Mouse (Mus musculus): ENCODE data around the gene Hprt. TPM values are rescaled to one million over a fixed set of nuclear protein-coding genes. Genes with fewer than 3 reads are reported as not detected.

The Hprt gene
- 4.2 TPM in 1 of 2 replicates, not detected in the other for polyA plus RNA-seq (2012; ENCODE audit: insufficient read depth, low replicate concordance)

DNA sequence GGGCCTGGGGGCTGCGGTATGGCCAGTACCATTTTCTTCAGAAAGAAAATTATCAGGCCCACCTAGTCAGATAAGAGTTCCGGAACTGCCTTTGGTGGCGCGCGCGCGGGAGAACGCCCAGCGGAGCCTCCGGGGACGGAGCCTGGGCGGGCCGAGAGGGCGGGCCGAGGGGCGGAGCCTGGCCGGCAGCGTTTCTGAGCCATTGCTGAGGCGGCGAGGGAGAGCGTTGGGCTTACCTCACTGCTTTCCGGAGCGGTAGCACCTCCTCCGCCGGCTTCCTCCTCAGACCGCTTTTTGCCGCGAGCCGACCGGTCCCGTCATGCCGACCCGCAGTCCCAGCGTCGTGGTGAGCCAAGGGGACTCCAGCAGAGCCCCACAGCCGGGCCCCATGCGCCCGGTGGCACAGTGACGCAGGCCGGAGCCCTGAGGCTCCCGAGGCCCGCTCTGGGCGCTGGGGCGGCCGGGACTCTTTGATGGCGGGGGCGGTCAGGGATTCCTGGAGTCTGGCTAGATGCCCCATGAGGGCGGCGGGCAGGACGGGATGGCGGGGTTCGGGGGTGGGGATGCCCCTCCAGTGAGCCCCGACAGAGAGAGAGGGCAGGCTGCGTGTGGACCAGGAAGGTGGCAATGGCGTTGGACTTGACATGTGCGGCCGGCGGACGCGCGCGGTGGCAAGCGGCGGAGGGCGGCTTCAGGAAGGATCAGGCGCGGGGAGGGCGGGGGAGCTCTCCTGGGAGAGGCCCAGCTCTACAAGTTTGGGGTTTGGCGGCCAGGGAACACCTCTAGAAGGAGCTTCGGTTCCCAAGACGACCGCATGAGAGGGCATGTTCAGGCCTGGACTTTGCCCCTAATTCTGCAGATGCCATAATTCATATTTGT, at the start of gene Hprt:
Gene Hprt (plus strand): TSS at position 233 of the 879 bp plus-strand sequence.
- H3K27me3 ChIP-seq (replicated peaks) = no peaks in the 10 kb centered on the region
- TF ChIP-seq GATA1 (IDR thresholded peaks at IDR 0.05; ENCODE audit: borderline replicate concordance, low read length) (no peak), FLI1 (IDR thresholded peaks at IDR 0.05; ENCODE audit: low read length) (no peak)

DNA sequence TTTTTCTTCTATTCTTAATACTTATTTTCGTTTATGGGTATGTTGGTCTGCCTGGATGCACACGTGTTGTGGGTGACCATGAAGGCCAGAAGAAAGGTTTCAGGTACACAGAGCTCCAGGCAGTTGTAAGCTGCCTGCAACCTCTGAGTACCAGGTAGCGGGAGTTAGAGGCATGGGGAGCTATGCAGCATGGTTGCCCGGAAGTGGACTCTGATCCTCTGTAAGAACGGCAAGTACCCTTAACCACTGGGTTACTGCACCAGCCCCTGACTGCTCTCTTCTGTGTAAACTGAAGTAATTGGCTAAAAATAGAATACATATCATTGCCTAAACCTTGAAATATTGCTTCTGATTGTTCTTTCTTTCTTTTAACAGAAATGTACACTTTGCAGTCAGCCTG, 42.4 kb upstream of the Hprt start:
- no peak for TF ChIP-seq FLI1 (IDR thresholded peaks at IDR 0.05; ENCODE audit: low read length)
- TF ChIP-seq GATA1 (IDR thresholded peaks at IDR 0.05; ENCODE audit: borderline replicate concordance, low read length) = no peak

More for the DNA sequence above, at the start of gene Hprt:
- Histone ChIP-seq H3K4me1 (peaks cover 14% of the 10 kb centered on the region; the same call in 1 of the 2 replicates), H3K4me3 (replicated peaks) (peak within 1 kb of the TSS; percentile 95), H3K36me3 (replicated peaks; ENCODE audit: low read length) (peaks cover 4% of the 10 kb centered on the region), H3K9me3 (peaks cover 4% of the 10 kb centered on the region; the same call in 1 of the 2 replicates)

DNA sequence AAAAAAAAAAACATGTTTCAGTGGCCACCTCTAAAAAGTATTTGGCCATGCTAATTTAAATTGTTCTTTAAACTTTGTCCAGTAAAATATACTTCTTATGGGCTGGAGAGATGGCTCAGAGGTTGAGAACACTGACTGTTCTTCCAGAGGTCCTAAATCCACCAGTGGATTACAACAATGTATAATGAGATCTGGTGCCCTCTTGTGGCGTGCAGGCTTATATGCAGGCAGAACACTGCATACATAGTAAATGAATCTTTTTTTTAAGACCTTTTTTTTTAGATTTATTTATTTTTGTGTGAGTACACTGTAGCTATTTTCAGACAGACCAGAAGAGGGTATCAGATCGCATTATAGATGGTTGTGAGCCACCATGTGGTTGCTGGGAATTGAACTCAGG, 38.2 kb upstream of the Hprt start:
- H3K4me3 ChIP-seq (replicated peaks) = no peak overlapping the region
- no peaks in the 10 kb centered on the region for H3K27me3 ChIP-seq (replicated peaks)
- H3K36me3 ChIP-seq (replicated peaks; ENCODE audit: low read length) = peaks cover 81% of the 10 kb centered on the region
- no peaks in the 10 kb centered on the region for H3K9me3 ChIP-seq
- TF ChIP-seq GATA1 (IDR thresholded peaks at IDR 0.05; ENCODE audit: borderline replicate concordance, low read length) = no peak
- H3K4me1 ChIP-seq = no peaks in the 10 kb centered on the region

More for the DNA sequence above, 42.4 kb upstream of the Hprt start:
- no peaks in the 10 kb centered on the region for H3K27me3 ChIP-seq (replicated peaks)
- peaks cover 69% of the 10 kb centered on the region for H3K36me3 ChIP-seq (replicated peaks; ENCODE audit: low read length)
- H3K4me3 ChIP-seq (replicated peaks) = no peak overlapping the region
- no peaks in the 10 kb centered on the region for H3K4me1 ChIP-seq
- no peaks in the 10 kb centered on the region for H3K9me3 ChIP-seq

DNA sequence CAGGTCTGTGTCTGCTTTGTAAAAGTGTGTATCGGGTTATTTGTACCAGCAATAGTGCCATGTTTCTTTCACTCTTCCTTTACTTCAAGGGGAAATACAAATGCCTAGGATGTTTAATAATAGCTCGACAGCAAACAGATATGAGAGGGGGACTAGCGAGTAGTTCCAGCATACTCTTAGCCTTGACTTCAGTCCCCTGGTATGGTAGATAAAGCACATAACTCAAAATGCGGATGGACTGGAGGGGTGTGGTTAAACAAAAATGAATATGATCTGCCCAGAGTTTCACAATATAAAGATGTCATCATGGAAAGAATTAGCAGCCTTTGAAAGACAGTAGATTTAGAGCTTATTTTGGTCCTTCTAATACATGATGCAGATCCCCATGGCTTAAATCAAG, 31.0 kb upstream of the Hprt start:
- Histone ChIP-seq H3K27me3 (replicated peaks) (peaks cover under 1% of the 10 kb centered on the region), H3K4me1 (no peaks in the 10 kb centered on the region), H3K4me3 (replicated peaks) (no peak overlapping the region), H3K36me3 (replicated peaks; ENCODE audit: low read length) (peaks cover 36% of the 10 kb centered on the region), H3K9me3 (no peaks in the 10 kb centered on the region)
- TF ChIP-seq FLI1 (IDR thresholded peaks at IDR 0.05; ENCODE audit: low read length) (no peak), GATA1 (IDR thresholded peaks at IDR 0.05; ENCODE audit: borderline replicate concordance, low read length) (no peak)

DNA sequence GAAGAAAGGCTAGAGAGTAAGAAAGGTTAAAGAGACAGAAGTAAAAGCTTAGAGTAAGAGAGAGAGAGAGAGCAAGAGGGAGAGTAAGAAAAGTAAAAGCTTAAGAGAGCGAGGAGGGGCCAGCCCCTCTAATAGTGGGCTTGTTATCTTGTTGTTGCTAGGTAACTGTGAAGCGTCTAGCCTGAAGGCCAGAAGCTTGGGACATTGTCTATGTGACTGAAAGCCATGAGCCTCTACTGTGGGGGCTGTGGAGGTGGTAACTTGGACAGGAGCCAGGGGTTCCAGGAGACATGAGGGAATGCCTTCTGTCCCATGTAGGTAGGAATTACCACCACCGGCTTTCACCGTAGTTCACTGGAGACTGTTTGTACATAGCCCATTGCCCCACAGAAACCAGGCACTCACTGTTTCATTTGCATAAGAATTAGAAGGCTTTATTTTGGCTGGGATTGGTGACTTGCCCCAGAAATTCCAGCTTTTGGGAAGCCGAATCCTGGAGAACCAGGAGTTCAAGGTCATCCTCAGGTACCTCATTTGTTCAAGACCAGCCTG, 26.3 kb upstream of the Hprt start:
- TF ChIP-seq GATA1 (IDR thresholded peaks at IDR 0.05; ENCODE audit: borderline replicate concordance, low read length) (no peak), FLI1 (IDR thresholded peaks at IDR 0.05; ENCODE audit: low read length) (no peak)
- Histone ChIP-seq H3K4me3 (replicated peaks) (no peak overlapping the region), H3K27me3 (replicated peaks) (peaks cover 6% of the 10 kb centered on the region), H3K4me1 (no peaks in the 10 kb centered on the region; the same call in 1 of the 2 replicates), H3K36me3 (replicated peaks; ENCODE audit: low read length) (no peaks in the 10 kb centered on the region), H3K9me3 (no peaks in the 10 kb centered on the region)

DNA sequence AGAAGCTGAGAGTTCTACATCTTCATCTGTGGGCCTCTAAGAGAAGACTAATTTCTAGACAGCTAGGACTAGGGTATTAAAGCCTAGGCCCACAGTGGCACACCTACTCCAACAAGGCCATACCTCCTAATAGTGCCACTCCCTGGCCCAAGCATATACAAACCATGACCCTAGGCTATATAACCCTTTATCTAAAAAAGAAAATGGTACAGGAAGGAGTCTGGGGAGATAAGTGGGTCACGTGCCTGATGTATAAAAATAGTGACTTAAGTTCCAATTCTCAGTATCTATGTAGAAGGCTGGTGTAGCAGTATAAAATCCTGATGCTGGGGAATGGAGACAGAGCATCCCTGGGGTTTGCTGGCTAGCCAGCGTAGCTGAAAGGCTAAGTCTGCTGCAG, 22.8 kb upstream of the Hprt start:
- no peaks in the 10 kb centered on the region; the same call in 1 of the 2 replicates for H3K4me1 ChIP-seq
- H3K36me3 ChIP-seq (replicated peaks; ENCODE audit: low read length) = no peaks in the 10 kb centered on the region
- TF ChIP-seq FLI1 (IDR thresholded peaks at IDR 0.05; ENCODE audit: low read length) = no peak
- no peaks in the 10 kb centered on the region for H3K9me3 ChIP-seq
- H3K27me3 ChIP-seq (replicated peaks) = peaks cover 6% of the 10 kb centered on the region
- no peak overlapping the region for H3K4me3 ChIP-seq (replicated peaks)

DNA sequence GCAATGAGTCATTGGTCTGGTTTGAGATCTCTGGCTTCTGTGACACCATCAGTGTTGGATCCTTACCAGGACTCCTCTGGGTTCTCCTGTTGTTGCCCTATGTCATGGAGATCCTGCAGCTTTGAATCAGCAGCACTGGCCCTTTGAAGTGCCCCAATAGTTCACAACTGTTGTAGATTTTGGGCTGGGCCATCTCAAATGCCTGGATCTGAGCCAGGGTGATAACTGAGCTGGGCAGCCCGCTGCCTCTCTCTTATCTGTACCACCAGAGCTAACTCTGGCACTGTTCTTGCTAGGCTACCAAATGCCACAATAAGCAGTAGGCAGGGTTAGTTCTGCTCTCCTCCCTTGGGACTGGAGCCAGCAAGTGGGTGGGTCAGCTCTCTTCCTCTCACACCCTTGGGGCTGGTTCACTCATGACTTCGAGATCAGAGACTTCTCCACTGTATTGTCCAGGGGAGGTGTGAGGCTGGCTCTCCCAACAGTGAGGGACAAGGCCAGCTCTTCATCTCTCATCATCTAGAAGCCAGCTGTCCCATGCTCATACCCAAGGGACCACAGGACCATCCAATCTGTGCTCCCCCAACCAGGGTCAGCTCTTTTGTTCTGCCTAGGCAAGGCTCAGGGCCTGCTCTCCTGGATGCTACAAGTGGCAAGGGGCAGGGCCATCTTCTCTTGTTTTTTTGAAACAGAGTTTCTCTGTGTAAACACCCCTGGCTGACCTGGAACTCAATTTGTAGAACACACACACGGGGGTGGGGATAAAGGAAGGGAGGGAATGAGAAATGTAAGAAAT, 16.5 kb upstream of the Hprt start:
- Histone ChIP-seq H3K27me3 (replicated peaks) (peaks cover 6% of the 10 kb centered on the region), H3K36me3 (replicated peaks; ENCODE audit: low read length) (no peaks in the 10 kb centered on the region), H3K4me3 (replicated peaks) (peak overlapping the region; percentile 33), H3K9me3 (no peaks in the 10 kb centered on the region), H3K4me1 (peaks cover 15% of the 10 kb centered on the region)
- no peak for TF ChIP-seq GATA1 (IDR thresholded peaks at IDR 0.05; ENCODE audit: borderline replicate concordance, low read length)

DNA sequence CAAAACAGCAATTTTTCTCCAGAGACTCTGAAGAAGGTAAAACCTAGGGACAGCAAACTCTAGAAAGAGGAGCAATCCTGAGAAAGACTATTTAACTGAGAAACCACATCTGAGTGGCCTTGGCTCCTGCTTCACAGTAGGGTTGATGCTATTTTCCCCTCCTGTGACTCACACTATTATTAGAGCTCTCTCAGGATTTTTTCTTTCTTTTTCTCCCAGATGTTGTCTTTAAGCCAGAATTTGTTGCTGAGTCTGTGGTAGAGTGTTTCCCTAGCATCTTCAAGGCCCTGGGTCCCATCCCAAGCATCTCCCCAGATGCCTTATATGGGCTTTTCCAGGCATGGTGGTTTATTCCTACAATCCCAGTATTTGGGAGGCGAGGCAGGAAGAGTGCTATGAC, 15.8 kb upstream of the Hprt start:
- TF ChIP-seq FLI1 (IDR thresholded peaks at IDR 0.05; ENCODE audit: low read length) = no peak
- H3K4me3 ChIP-seq (replicated peaks) = no peak overlapping the region

DNA sequence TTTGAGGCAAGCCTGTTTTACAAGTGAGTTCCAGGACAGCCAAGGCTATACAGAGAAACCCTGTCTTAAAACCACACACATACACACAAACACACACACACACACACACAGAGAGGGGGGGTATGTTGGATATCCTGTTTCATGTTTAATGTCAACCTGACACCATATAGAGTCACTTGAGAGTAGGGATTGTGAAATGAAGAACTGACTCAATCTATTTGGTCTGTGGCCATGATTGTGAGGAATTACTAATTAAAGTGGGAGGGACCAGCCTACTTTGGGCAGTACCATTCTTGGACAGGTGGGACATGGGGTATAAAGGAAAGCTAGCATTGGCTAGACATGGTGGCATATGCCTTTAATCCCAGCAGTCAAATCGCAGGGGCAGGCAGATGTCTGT, 15.3 kb upstream of the Hprt start:
- H3K36me3 ChIP-seq (replicated peaks; ENCODE audit: low read length) = no peaks in the 10 kb centered on the region
- no peaks in the 10 kb centered on the region for H3K9me3 ChIP-seq
- TF ChIP-seq GATA1 (IDR thresholded peaks at IDR 0.05; ENCODE audit: borderline replicate concordance, low read length) (no peak), FLI1 (IDR thresholded peaks at IDR 0.05; ENCODE audit: low read length) (no peak)
- H3K4me1 ChIP-seq = peaks cover 15% of the 10 kb centered on the region
- H3K27me3 ChIP-seq (replicated peaks) = peaks cover 4% of the 10 kb centered on the region
- no peak overlapping the region for H3K4me3 ChIP-seq (replicated peaks)

More for the DNA sequence above, 15.8 kb upstream of the Hprt start:
- Histone ChIP-seq H3K9me3 (no peaks in the 10 kb centered on the region), H3K36me3 (replicated peaks; ENCODE audit: low read length) (no peaks in the 10 kb centered on the region), H3K27me3 (replicated peaks) (peaks cover 4% of the 10 kb centered on the region), H3K4me1 (peaks cover 15% of the 10 kb centered on the region)

DNA sequence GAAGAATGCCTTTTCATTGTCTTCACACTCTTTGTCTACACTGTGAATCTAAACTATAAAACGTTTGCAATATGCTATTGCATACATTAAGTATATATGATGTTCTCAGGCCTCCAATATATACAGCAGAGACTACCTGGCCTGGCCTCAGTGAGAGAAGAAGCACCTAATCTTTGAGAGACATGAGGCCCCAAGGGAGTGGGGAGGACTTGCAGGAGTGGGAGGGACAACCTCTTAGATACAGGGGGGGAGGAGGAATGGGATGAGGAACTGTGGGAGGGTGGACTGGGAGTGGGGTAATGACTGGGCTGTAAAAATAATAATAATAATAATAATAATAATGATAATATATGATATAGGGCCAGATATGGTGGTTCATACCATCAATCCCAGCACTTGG, 9.4 kb upstream of the Hprt start:
- TF ChIP-seq FLI1 (IDR thresholded peaks at IDR 0.05; ENCODE audit: low read length) = no peak
- Histone ChIP-seq H3K27me3 (replicated peaks) (peaks cover 4% of the 10 kb centered on the region), H3K9me3 (no peaks in the 10 kb centered on the region), H3K4me1 (no peaks in the 10 kb centered on the region), H3K36me3 (replicated peaks; ENCODE audit: low read length) (no peaks in the 10 kb centered on the region), H3K4me3 (replicated peaks) (no peak overlapping the region)

Data from megakaryocyte, embryonic 14.5 days (primary cell).